Mouse (Mus musculus) cerebellum, adult 2 months (tissue): Measurements from ENCODE around the gene Tigar. TPM values are rescaled to one million over a fixed set of nuclear protein-coding genes. Genes with fewer than 3 reads are reported as not detected.
A peak's percentile ranks its signal among the peaks of the same experiment; 100 is the strongest.

ENCODE experiments used
- DNase-seq, 2 experiments: peaks; one replicate each; pipeline ENCODE4 v3.0.0; 2021
- H3K27ac ChIP-seq: fragments of 200-500 bp; 2 replicates; pipeline ENCODE4 v1.5.1; 2012; ENCODE audit warnings: low read length, control low read depth, inconsistent platforms; ENCODE audit not compliant: insufficient read depth
- H3K27me3 ChIP-seq: fragments of 200-500 bp; 2 replicates; pipeline ENCODE4 v1.6.1; 2012; ENCODE audit warnings: inconsistent platforms, mild to moderate bottlenecking, low read length, moderate library complexity; ENCODE audit not compliant: control insufficient read depth, insufficient read depth
- H3K4me1 ChIP-seq: fragments of 200-500 bp; 2 replicates; pipeline ENCODE4 v1.6.1; 2011; ENCODE audit warnings: low read length; ENCODE audit not compliant: control insufficient read depth, insufficient read depth
- H3K4me3 ChIP-seq: fragments of 200-500 bp; replicated peaks from 2 replicates; pipeline ENCODE3; 2011; ENCODE audit warnings: mild to moderate bottlenecking, low read depth, low read length, control low read depth; ENCODE audit not compliant: insufficient read depth
- CTCF ChIP-seq: fragments of 200-500 bp; IDR thresholded peaks from 2 replicates; pipeline ENCODE4 v1.5.1; 2011; ENCODE audit warnings: low read depth, mild to moderate bottlenecking, control low read depth, low read length, moderate library complexity, borderline replicate concordance; ENCODE audit not compliant: insufficient read depth
- POLR2A ChIP-seq: fragments of 200-500 bp; IDR thresholded peaks from 2 replicates; pipeline ENCODE4 v1.6.1; 2011; ENCODE audit warnings: low read length, control low read depth, borderline replicate concordance; ENCODE audit not compliant: insufficient read depth
- WGBS: fragments of 180-500 bp; shearing (Covaris S2); methylation state at CpG from one replicate; pipeline ENCODE4 v1.1.7; 2018; 5-methylcytosine and 5-hydroxymethylcytosine counted together
- polyA plus RNA-seq: library from polyadenylated mRNA; depleted of rRNA; stranded (reverse); fragments of >200 nt; gene quantifications from 2 replicates; pipeline ENCODE4 v1.2.3, GENCODE M21; 2012

Tigar gene
- polyA plus RNA-seq, 1 experiment, result 19.6 TPM

GRCm38 (mm10) chr6:127151565-127152105 is 42.3 kb upstream of the Tigar start:
- Histone ChIP-seq H3K27ac (no peak overlapping the region), H3K4me1 (peaks cover 10% of the 10 kb centered on the region), H3K27me3 (peaks cover 16% of the 10 kb centered on the region), H3K4me3 (peak overlapping the region; percentile 42)
- TF ChIP-seq CTCF, result no peak
- TF ChIP-seq POLR2A, result no peak
- whole genome bisulfite sequencing, result under 1% methylated on average over 29 of the region's 29 CpGs
- DNase-seq, result no peak

- WGBS, result 1% methylated on average over 33 of the region's 34 CpGs
- no peak for DNase-seq
- TF ChIP-seq CTCF, result no peak
- TF ChIP-seq POLR2A, result no peak
- H3K4me3 ChIP-seq, result peak overlapping the region; percentile 74
- H3K4me1 ChIP-seq, result peaks cover 10% of the 10 kb centered on the region
- H3K27me3 ChIP-seq, result peaks cover 16% of the 10 kb centered on the region
- no peak overlapping the region for H3K27ac ChIP-seq
These were observed 41.6 kb upstream of the Tigar start for GRCm38 (mm10) chr6:127150663-127151564.

- DNase-seq, result peak in 1 of 2 experiments; percentile 27
- under 1% methylated on average over 38 of the region's 38 CpGs for WGBS
- no peak overlapping the region for H3K27ac ChIP-seq
- H3K27me3 ChIP-seq, result peaks cover 16% of the 10 kb centered on the region
- peaks cover 10% of the 10 kb centered on the region for H3K4me1 ChIP-seq
- no peak for TF ChIP-seq POLR2A
- no peak for TF ChIP-seq CTCF
- H3K4me3 ChIP-seq, result peak overlapping the region; percentile 74
These were observed 40.7 kb upstream of the Tigar start for GRCm38 (mm10) chr6:127149944-127150662.

- Histone ChIP-seq H3K27ac (no peak overlapping the region), H3K4me1 (peaks cover 10% of the 10 kb centered on the region), H3K4me3 (peak overlapping the region; percentile 74), H3K27me3 (peaks cover 12% of the 10 kb centered on the region; the same call in 1 of the 2 replicates)
- DNase-seq, result peak in 1 of 2 experiments; percentile 27
- under 1% methylated on average over 30 of the region's 30 CpGs for WGBS
- TF ChIP-seq POLR2A (no peak), CTCF (no peak)
These were observed 40.1 kb upstream of the Tigar start for GRCm38 (mm10) chr6:127149303-127149943.

- DNase-seq, result no peak
- H3K4me3 ChIP-seq, result peak overlapping the region; percentile 74
- WGBS, result 14% methylated on average over 20 of the region's 20 CpGs
- H3K27me3 ChIP-seq, result peaks cover 12% of the 10 kb centered on the region; the same call in 1 of the 2 replicates
- H3K4me1 ChIP-seq, result peaks cover 10% of the 10 kb centered on the region
- no peak overlapping the region for H3K27ac ChIP-seq
- TF ChIP-seq CTCF, result no peak
- no peak for TF ChIP-seq POLR2A
These were observed 39.4 kb upstream of the Tigar start for GRCm38 (mm10) chr6:127148526-127149302.

- under 1% methylated on average over 4 of the region's 4 CpGs for WGBS
- Histone ChIP-seq H3K27ac (no peak overlapping the region), H3K4me1 (peaks cover 8% of the 10 kb centered on the region), H3K4me3 (no peak overlapping the region), H3K27me3 (peaks cover 10% of the 10 kb centered on the region; the same call in 1 of the 2 replicates)
- DNase-seq, result peak; percentile 69 to 74
- TF ChIP-seq POLR2A (no peak), CTCF (peak; percentile 91)
These were observed 38.3 kb upstream of the Tigar start for GRCm38 (mm10) chr6:127147665-127148064.
